ENCODE assay signal across 28 mouse cellular contexts in genomic region chr11:115893071-115893470, GRCm38 (mm10). TPM values are rescaled to one million over a fixed set of nuclear protein-coding genes. Genes with fewer than 3 reads are reported as not detected.
A peak's percentile ranks its signal among the peaks of the same experiment; 100 is the strongest.
DNase-seq lines count a peak whose midpoint lies in the region; ATAC-seq and TF ChIP-seq lines count a peak whose summit lies in the region.
"Had no signal": no experiment of that assay in that cellular context is flagged by ENCODE, and none has a peak within 500 bp of the region (broad histone marks: within the 10 kb centered on the region; RNA-seq: fewer than 3 reads in every experiment).

No protein-coding gene starts in this region.

- no peak overlapping the region for H3K4me3 ChIP-seq in hindbrain, embryonic 10.5 days
- H3K4me3 ChIP-seq in hindbrain, postnatal 0 days (ENCODE audit: low read length) = no peak overlapping the region
- no peak overlapping the region for H3K4me3 ChIP-seq in kidney, adult 2 months (ENCODE audit: insufficient read depth, low read depth, low read length)
- no peak overlapping the region for H3K4me3 ChIP-seq in kidney, embryonic 15.5 days (replicated peaks)
- H3K4me3 ChIP-seq in neural tube, embryonic 12.5 days = no peak overlapping the region
- H3K4me3 ChIP-seq in neural tube, embryonic 15.5 days (replicated peaks) = no peak overlapping the region
- H3K4me3 ChIP-seq: embryonic facial prominence, embryonic 10.5 days; embryonic facial prominence, embryonic 12.5 days; forebrain, embryonic 13.5 days had no signal

- no peaks in the 10 kb centered on the region for H3K9me3 ChIP-seq in hindbrain, embryonic 10.5 days
- no peaks in the 10 kb centered on the region for H3K9me3 ChIP-seq in hindbrain, postnatal 0 days (ENCODE audit: low read length)
- no peaks in the 10 kb centered on the region for H3K9me3 ChIP-seq in kidney, embryonic 15.5 days (replicated peaks)
- no peaks in the 10 kb centered on the region for H3K9me3 ChIP-seq in neural tube, embryonic 12.5 days
- H3K9me3 ChIP-seq in neural tube, embryonic 15.5 days (replicated peaks) = no peaks in the 10 kb centered on the region
- H3K9me3 ChIP-seq: embryonic facial prominence, embryonic 10.5 days; embryonic facial prominence, embryonic 12.5 days; forebrain, embryonic 13.5 days; G1E had no signal

- no peak overlapping the region for H3K9ac ChIP-seq in hindbrain, postnatal 0 days (replicated peaks; ENCODE audit: low read length)
- H3K9ac ChIP-seq in kidney, embryonic 15.5 days = no peak overlapping the region
- H3K9ac ChIP-seq in neural tube, embryonic 12.5 days = 0 out of 2 replicates have a peak overlapping the region, but pooled peaks have one; percentile 3
- H3K9ac ChIP-seq in neural tube, embryonic 15.5 days (replicated peaks) = no peak overlapping the region
- H3K9ac ChIP-seq: embryonic facial prominence, embryonic 12.5 days; forebrain, embryonic 13.5 days had no signal

- peak overlapping the region; percentile 31; the same call in 1 of the 2 replicates for H3K27ac ChIP-seq in hindbrain, embryonic 10.5 days
- H3K27ac ChIP-seq in hindbrain, postnatal 0 days = no peak overlapping the region
- H3K27ac ChIP-seq in kidney, adult 2 months (ENCODE audit: insufficient read depth, low read depth, low read length) = no peak overlapping the region
- H3K27ac ChIP-seq in kidney, embryonic 15.5 days = no peak overlapping the region
- no peak overlapping the region for H3K27ac ChIP-seq in neural tube, embryonic 12.5 days
- no peak overlapping the region for H3K27ac ChIP-seq in neural tube, embryonic 15.5 days (replicated peaks)
- H3K27ac ChIP-seq: embryonic facial prominence, embryonic 10.5 days; embryonic facial prominence, embryonic 12.5 days; forebrain, embryonic 13.5 days had no signal

- DNase-seq in hindbrain, embryonic 10.5 days (ENCODE audit: low spot score) = no peak
- DNase-seq in hindbrain, postnatal 0 days (ENCODE audit: low spot score) = no peak
- DNase-seq in kidney, adult 2 months = peak; percentile 48
- no peak for DNase-seq in kidney, adult 11 months
- peak; percentile 40 to 63 for DNase-seq in kidney, postnatal 25 days
- DNase-seq: adrenal gland, adult 8-10 months; adrenal gland, postnatal 14 days; adrenal gland, postnatal 36 days; B cell, adult 2 months; cerebellum, adult 11-12 months; cerebellum, adult 2 months; cerebellum, adult 9-10 months; cerebellum, postnatal 10 days; cerebellum, postnatal 25 days had no signal

- no peaks in the 10 kb centered on the region for H3K27me3 ChIP-seq in hindbrain, embryonic 10.5 days (ENCODE audit: insufficient read depth, poor library complexity, severe bottlenecking)
- H3K27me3 ChIP-seq in hindbrain, postnatal 0 days (ENCODE audit: insufficient read depth, low read length) = no peaks in the 10 kb centered on the region
- H3K27me3 ChIP-seq in kidney, adult 2 months (replicated peaks; ENCODE audit: control insufficient read depth, insufficient read depth, low read length) = no peaks in the 10 kb centered on the region
- no peaks in the 10 kb centered on the region for H3K27me3 ChIP-seq in kidney, embryonic 15.5 days
- no peaks in the 10 kb centered on the region for H3K27me3 ChIP-seq in neural tube, embryonic 12.5 days (replicated peaks)
- H3K27me3 ChIP-seq in neural tube, embryonic 15.5 days (replicated peaks) = no peaks in the 10 kb centered on the region
- H3K27me3 ChIP-seq: CH12.LX; embryonic facial prominence, embryonic 12.5 days; forebrain, embryonic 13.5 days; Patski had no signal

- H3K4me2 ChIP-seq in hindbrain, postnatal 0 days (ENCODE audit: low read depth, low read length) = no peak overlapping the region
- no peak overlapping the region for H3K4me2 ChIP-seq in kidney, embryonic 15.5 days
- no peak overlapping the region for H3K4me2 ChIP-seq in neural tube, embryonic 12.5 days (replicated peaks)
- H3K4me2 ChIP-seq in neural tube, embryonic 15.5 days = no peak overlapping the region
- H3K4me2 ChIP-seq: embryonic facial prominence, embryonic 12.5 days; forebrain, embryonic 13.5 days had no signal

- peaks cover 56% of the 10 kb centered on the region for H3K36me3 ChIP-seq in hindbrain, embryonic 10.5 days
- H3K36me3 ChIP-seq in hindbrain, postnatal 0 days (ENCODE audit: insufficient read depth, low read length) = peaks cover 13% of the 10 kb centered on the region; the same call in 1 of the 2 replicates
- H3K36me3 ChIP-seq in kidney, adult 2 months (ENCODE audit: control insufficient read depth, insufficient read depth, low read length) = no peaks in the 10 kb centered on the region
- peaks cover 40% of the 10 kb centered on the region for H3K36me3 ChIP-seq in kidney, embryonic 15.5 days
- peaks cover 45% of the 10 kb centered on the region for H3K36me3 ChIP-seq in neural tube, embryonic 12.5 days
- H3K36me3 ChIP-seq in neural tube, embryonic 15.5 days = peaks cover 27% of the 10 kb centered on the region

- TF ChIP-seq POLR2A in kidney, adult 2 months (IDR thresholded peaks at IDR 0.05; ENCODE audit: low read depth, low read length) = no peak

- peaks cover 11% of the 10 kb centered on the region; the same call in 1 of the 2 replicates for H3K4me1 ChIP-seq in hindbrain, embryonic 10.5 days (replicated peaks)
- no peaks in the 10 kb centered on the region for H3K4me1 ChIP-seq in hindbrain, postnatal 0 days (ENCODE audit: insufficient read depth, low read length)
- H3K4me1 ChIP-seq in kidney, adult 2 months (ENCODE audit: control insufficient read depth, insufficient read depth, low read length) = no peaks in the 10 kb centered on the region
- peaks cover 13% of the 10 kb centered on the region; the same call in 1 of the 2 replicates for H3K4me1 ChIP-seq in kidney, embryonic 15.5 days
- no peaks in the 10 kb centered on the region for H3K4me1 ChIP-seq in neural tube, embryonic 12.5 days
- H3K4me1 ChIP-seq in neural tube, embryonic 15.5 days = no peaks in the 10 kb centered on the region
- H3K4me1 ChIP-seq: embryonic facial prominence, embryonic 12.5 days; forebrain, embryonic 13.5 days had no signal

- 90% methylated on average over 9 of the region's 9 CpGs for WGBS in hindbrain, embryonic 10.5 days
- 84% methylated on average over 9 of the region's 9 CpGs for WGBS in hindbrain, postnatal 0 days
- WGBS in kidney, adult 2 months = 78% methylated on average over 9 of the region's 9 CpGs
- WGBS in kidney, embryonic 15.5 days = 85% methylated on average over 9 of the region's 9 CpGs
- WGBS in neural tube, embryonic 12.5 days = 93% methylated on average over 9 of the region's 9 CpGs
- 89% methylated on average over 9 of the region's 9 CpGs for WGBS in neural tube, embryonic 15.5 days

- no peak for ATAC-seq in hindbrain, postnatal 0 days
- ATAC-seq in kidney, embryonic 15.5 days (replicated peaks; ENCODE audit: low FRiP score) = no peak
- ATAC-seq in neural tube, embryonic 12.5 days (ENCODE audit: low FRiP score, low read depth) = no peak
- ATAC-seq in neural tube, embryonic 15.5 days (ENCODE audit: low FRiP score) = no peak
- ATAC-seq: activated CD4-positive, CD25-positive, alpha-beta regulatory T cell, adult 4 months; CD4-positive, CD25-positive, alpha-beta regulatory T cell, adult 4 months; forebrain, embryonic 13.5 days; Patski had no signal

- TF ChIP-seq CTCF in hindbrain, postnatal 0 days (IDR thresholded peaks at IDR 0.05; ENCODE audit: low read depth) = no peak
- TF ChIP-seq CTCF in kidney, adult 2 months (conservative IDR thresholded peaks at IDR 0.05; ENCODE audit: insufficient read depth, insufficient read length, low read depth, low read length) = no peak

RNA-seq across cellular contexts. Expression of gene Smim5, which starts 6.7 kb away (rescaled TPM):
- polyA plus RNA-seq in hindbrain, embryonic 10.5 days (2016; fragmentation: Nextera tagmentation; extraction: Ambion mirVana) = 1.4 and 4.2 TPM in 2 replicates
- 2.0 and 2.5 TPM in 2 replicates for total RNA-seq in hindbrain, postnatal 0 days (2014; rRNA removed)
- 2.7 and 3.7 TPM in 2 replicates for polyA plus RNA-seq in hindbrain, postnatal 0 days (2015; fragmentation: Nextera tagmentation; extraction: Ambion mirVana)
- polyA plus RNA-seq in kidney, adult 2 months (2012; rRNA removed) = 26.1 and 26.7 TPM in 2 replicates
- 3.9 and 4.1 TPM in 2 replicates for polyA plus RNA-seq in kidney, embryonic 15.5 days (2015; fragmentation: Nextera tagmentation; extraction: Ambion mirVana)
- 1.8 and 2.7 TPM in 2 replicates for polyA plus RNA-seq in neural tube, embryonic 12.5 days (2016; fragmentation: Nextera tagmentation; extraction: Ambion mirVana)
- polyA plus RNA-seq in neural tube, embryonic 15.5 days (2015; fragmentation: Nextera tagmentation; extraction: Ambion mirVana) = 2.2 and 8.1 TPM in 2 replicates

RNA-seq across cellular contexts. Expression of gene Smim6, which starts 18.7 kb away (rescaled TPM):
- polyA plus RNA-seq in hindbrain, embryonic 10.5 days (2016; fragmentation: Nextera tagmentation; extraction: Ambion mirVana) = 1.4 and 1.6 TPM in 2 replicates
- not detected in 2 replicates for total RNA-seq in hindbrain, postnatal 0 days (2014; rRNA removed)
- polyA plus RNA-seq in hindbrain, postnatal 0 days (2015; fragmentation: Nextera tagmentation; extraction: Ambion mirVana) = 0.35 and 0.43 TPM in 2 replicates
- 5.0 and 5.7 TPM in 2 replicates for polyA plus RNA-seq in kidney, adult 2 months (2012; rRNA removed)
- 9.1 and 9.9 TPM in 2 replicates for polyA plus RNA-seq in kidney, embryonic 15.5 days (2015; fragmentation: Nextera tagmentation; extraction: Ambion mirVana)
- 0.83 and 1.0 TPM in 2 replicates for polyA plus RNA-seq in neural tube, embryonic 12.5 days (2016; fragmentation: Nextera tagmentation; extraction: Ambion mirVana)
- polyA plus RNA-seq in neural tube, embryonic 15.5 days (2015; fragmentation: Nextera tagmentation; extraction: Ambion mirVana) = 0.68 and 3.1 TPM in 2 replicates
- total RNA-seq: adrenal gland, adult 18-20 months; adrenal gland, adult 8-10 months; adrenal gland, postnatal 14 days; adrenal gland, postnatal 36 days had no signal
- polyA plus RNA-seq: cerebellum, adult 2 months; cortical plate, adult 2 months; G1E had no signal

RNA-seq across cellular contexts. Expression of gene Myo15b, which starts 34.9 kb away (rescaled TPM):
- 0.19 and 0.21 TPM in 2 replicates for polyA plus RNA-seq in hindbrain, embryonic 10.5 days (2016; fragmentation: Nextera tagmentation; extraction: Ambion mirVana)
- 0.29 and 0.63 TPM in 2 replicates for total RNA-seq in hindbrain, postnatal 0 days (2014; rRNA removed)
- 0.20 and 0.45 TPM in 2 replicates for polyA plus RNA-seq in hindbrain, postnatal 0 days (2015; fragmentation: Nextera tagmentation; extraction: Ambion mirVana)
- 104 and 132 TPM in 2 replicates for polyA plus RNA-seq in kidney, adult 2 months (2012; rRNA removed)
- 8.0 and 11.1 TPM in 2 replicates for polyA plus RNA-seq in kidney, embryonic 15.5 days (2015; fragmentation: Nextera tagmentation; extraction: Ambion mirVana)
- polyA plus RNA-seq in neural tube, embryonic 12.5 days (2016; fragmentation: Nextera tagmentation; extraction: Ambion mirVana) = 0.11 and 0.19 TPM in 2 replicates
- 0.12 and 5.0 TPM in 2 replicates for polyA plus RNA-seq in neural tube, embryonic 15.5 days (2015; fragmentation: Nextera tagmentation; extraction: Ambion mirVana)
- total RNA-seq: adrenal gland, adult 18-20 months had no signal
- polyA plus RNA-seq: activated CD4-positive, CD25-positive, alpha-beta regulatory T cell, adult 4 months; CD4-positive, CD25-positive, alpha-beta regulatory T cell, adult 4 months; forebrain, embryonic 11.5 days had no signal

RNA-seq across cellular contexts. Expression of gene Sap30bp, which starts 40.0 kb away (rescaled TPM):
- 44.7 and 52.5 TPM in 2 replicates for polyA plus RNA-seq in hindbrain, embryonic 10.5 days (2016; fragmentation: Nextera tagmentation; extraction: Ambion mirVana)
- 46.4 and 52.8 TPM in 2 replicates for total RNA-seq in hindbrain, postnatal 0 days (2014; rRNA removed)
- 39.2 and 42.8 TPM in 2 replicates for polyA plus RNA-seq in hindbrain, postnatal 0 days (2015; fragmentation: Nextera tagmentation; extraction: Ambion mirVana)
- 20.5 and 24.1 TPM in 2 replicates for polyA plus RNA-seq in kidney, adult 2 months (2012; rRNA removed)
- polyA plus RNA-seq in kidney, embryonic 15.5 days (2015; fragmentation: Nextera tagmentation; extraction: Ambion mirVana) = 41.6 and 44.5 TPM in 2 replicates
- polyA plus RNA-seq in neural tube, embryonic 12.5 days (2016; fragmentation: Nextera tagmentation; extraction: Ambion mirVana) = 53.7 and 54.8 TPM in 2 replicates
- 39.0 and 40.5 TPM in 2 replicates for polyA plus RNA-seq in neural tube, embryonic 15.5 days (2015; fragmentation: Nextera tagmentation; extraction: Ambion mirVana)

RNA-seq across cellular contexts. Expression of gene Recql5, which starts 40.2 kb away (rescaled TPM):
- 27.3 and 28.8 TPM in 2 replicates for polyA plus RNA-seq in hindbrain, embryonic 10.5 days (2016; fragmentation: Nextera tagmentation; extraction: Ambion mirVana)
- 11.4 and 14.3 TPM in 2 replicates for total RNA-seq in hindbrain, postnatal 0 days (2014; rRNA removed)
- 7.9 and 9.9 TPM in 2 replicates for polyA plus RNA-seq in hindbrain, postnatal 0 days (2015; fragmentation: Nextera tagmentation; extraction: Ambion mirVana)
- polyA plus RNA-seq in kidney, adult 2 months (2012; rRNA removed) = 16.9 and 18.8 TPM in 2 replicates
- polyA plus RNA-seq in kidney, embryonic 15.5 days (2015; fragmentation: Nextera tagmentation; extraction: Ambion mirVana) = 21.3 and 24.3 TPM in 2 replicates
- polyA plus RNA-seq in neural tube, embryonic 12.5 days (2016; fragmentation: Nextera tagmentation; extraction: Ambion mirVana) = 24.2 and 30.2 TPM in 2 replicates
- 19.7 and 22.0 TPM in 2 replicates for polyA plus RNA-seq in neural tube, embryonic 15.5 days (2015; fragmentation: Nextera tagmentation; extraction: Ambion mirVana)

Comparison
In these comparisons a context has a peak if more than half of its experiments do, and no peak if none do; other contexts are left out.
1. DNase-seq: peak in kidney, adult 2 months (single experiment) and kidney, postnatal 25 days (2 of 2); none in hindbrain, embryonic 10.5 days (single experiment), hindbrain, postnatal 0 days (single experiment) and kidney, adult 11 months (single experiment).